Mouse (Mus musculus) small intestine, adult 10 weeks (tissue): Measurements from ENCODE around the gene Nmnat3. TPM values are rescaled to one million over a fixed set of nuclear protein-coding genes. Genes with fewer than 3 reads are reported as not detected.

Source experiments
- polyA plus RNA-seq: library from polyadenylated mRNA; stranded (reverse); fragments of 350-450 nt; fragmentation: Illumina TruSeq; extraction: RNeasy Lipid Tissue Mini Kit (QIAGEN cat#74804); gene quantifications from one replicate; pipeline ENCODE4 v1.2.3, GENCODE M21; 2014; ENCODE audit warnings: low replicate concordance

Gene Nmnat3
- 12.1 TPM for polyA plus RNA-seq

DNA sequence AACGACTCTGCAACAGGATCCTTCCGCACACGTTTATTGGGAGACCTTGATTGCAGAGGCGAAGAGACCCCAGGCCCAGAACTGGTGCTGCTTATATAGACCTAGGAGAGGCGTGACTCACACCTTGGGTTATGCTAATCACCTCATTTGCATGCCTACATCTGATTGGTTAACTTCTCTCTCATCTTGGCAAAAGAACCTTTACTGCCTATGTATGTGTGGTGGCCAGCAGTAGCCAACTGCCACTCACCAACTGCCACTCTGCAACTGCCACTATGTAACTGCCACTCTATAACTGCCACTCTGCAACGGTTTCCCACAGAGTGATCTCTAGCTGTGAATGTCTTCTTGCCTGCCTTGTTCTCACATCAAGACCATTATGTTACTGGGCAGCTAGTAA, at the start of gene Nmnat3:
TSS of gene Nmnat3 (plus strand) at position 301 of the 400 bp plus-strand sequence.

DNA sequence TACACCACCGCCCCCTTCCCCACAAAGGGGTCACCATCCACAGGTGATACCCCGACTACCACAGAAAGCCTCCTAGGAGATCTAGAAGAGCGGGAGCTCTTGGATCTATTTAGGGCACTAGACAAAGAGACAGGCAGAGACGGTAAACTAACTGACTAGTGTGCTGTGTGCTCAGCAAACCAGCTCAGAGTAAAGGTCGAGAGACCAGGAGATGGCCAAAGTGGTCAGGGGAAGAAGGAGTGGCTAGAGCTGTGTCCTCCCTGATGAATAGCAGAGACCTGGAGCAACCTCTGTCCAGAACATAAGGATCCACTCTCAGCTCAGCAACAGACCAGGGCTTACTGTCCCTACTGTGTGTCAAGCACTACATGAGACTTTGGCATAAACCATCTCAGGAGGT, 135.4 kb downstream of the Nmnat3 start, which contains the start of gene Rbp1:
TSS of gene Rbp1 (plus strand) at position 306 of the 400 bp plus-strand sequence.

Other genes with a start within 250 kb of the Nmnat3 start
- 0.26 TPM for gene Rbp1, start 135.5 kb downstream of the Nmnat3 start, polyA plus RNA-seq
- 720 TPM for gene Rbp2, start 198.7 kb downstream of the Nmnat3 start, polyA plus RNA-seq